Mouse (Mus musculus) embryonic facial prominence, embryonic 12.5 days (tissue): ENCODE results near the gene Zbtb40. TPM values are rescaled to one million over a fixed set of nuclear protein-coding genes. Genes with fewer than 3 reads are reported as not detected.

Source experiments
- ATAC-seq: fragments of 200-750 bp; cut with Nextera tagmentation; 2 replicates; pipeline ENCODE4 v1.8.0; 2017; ENCODE audit not compliant: insufficient number of reproducible peaks, insufficient read depth, low FRiP score, low TSS enrichment
- H3K27ac ChIP-seq: fragments of 300-500 bp; sonication (generic); 2 replicates; pipeline ENCODE4 v1.5.1; 2016; ENCODE audit warnings: mild to moderate bottlenecking
- H3K27me3 ChIP-seq: fragments of 300-500 bp; sonication (generic); 2 replicates; pipeline ENCODE4 v1.6.1; 2016; ENCODE audit warnings: mild to moderate bottlenecking, moderate library complexity
- H3K36me3 ChIP-seq: fragments of 300-500 bp; sonication (generic); 2 replicates; pipeline ENCODE4 v1.6.1; 2016; ENCODE audit warnings: mild to moderate bottlenecking
- H3K4me1 ChIP-seq: fragments of 300-500 bp; sonication (generic); 2 replicates; pipeline ENCODE4 v1.6.1; 2016
- H3K4me2 ChIP-seq: fragments of 300-500 bp; sonication (generic); replicated peaks from 2 replicates; pipeline ENCODE4 v1.6.1; 2016; ENCODE audit warnings: mild to moderate bottlenecking, moderate library complexity
- H3K4me3 ChIP-seq: fragments of 300-500 bp; sonication (generic); 2 replicates; pipeline ENCODE4 v1.5.1; 2016; ENCODE audit warnings: mild to moderate bottlenecking
- H3K9ac ChIP-seq: fragments of 300-500 bp; sonication (generic); 2 replicates; pipeline ENCODE4 v1.6.1; 2016; ENCODE audit warnings: mild to moderate bottlenecking, moderate library complexity
- H3K9me3 ChIP-seq: fragments of 300-500 bp; sonication (generic); 2 replicates; pipeline ENCODE4 v1.6.1; 2016; ENCODE audit warnings: mild to moderate bottlenecking, moderate library complexity
- WGBS: fragments of 180-500 bp; shearing (Covaris S2); methylation state at CpG from one replicate; pipeline ENCODE4 v1.1.7; 2016; 5-methylcytosine and 5-hydroxymethylcytosine counted together
- polyA plus RNA-seq: library from polyadenylated mRNA; unstranded; fragments of >200 nt; fragmentation: Nextera tagmentation; extraction: Ambion mirVana; gene quantifications from 2 replicates; pipeline ENCODE4 v1.2.1, GENCODE M21; 2016

Gene Zbtb40
- polyA plus RNA-seq, 1 experiment from 2014 or later = 5.9 TPM

GRCm38 (mm10) chr4:137001020-137001419 is 47.6 kb downstream of the Zbtb40 start:
- Histone ChIP-seq H3K27me3 (no peaks in the 10 kb centered on the region), H3K4me2 (no peak overlapping the region), H3K4me3 (no peak overlapping the region), H3K9ac (no peak overlapping the region), H3K27ac (no peak overlapping the region), H3K36me3 (peaks cover 20% of the 10 kb centered on the region), H3K4me1 (peaks cover 6% of the 10 kb centered on the region; the same call in 1 of the 2 replicates), H3K9me3 (no peaks in the 10 kb centered on the region)
- ATAC-seq = no peak
- 89% methylated on average over 7 of the region's 7 CpGs for WGBS

GRCm38 (mm10) chr4:136998371-136998770 is 50.2 kb downstream of the Zbtb40 start:
- Histone ChIP-seq H3K27ac (no peak overlapping the region), H3K36me3 (peaks cover 41% of the 10 kb centered on the region), H3K4me2 (no peak overlapping the region), H3K9me3 (no peaks in the 10 kb centered on the region), H3K4me1 (peaks cover 3% of the 10 kb centered on the region; the same call in 1 of the 2 replicates), H3K9ac (no peak overlapping the region), H3K4me3 (no peak overlapping the region), H3K27me3 (no peaks in the 10 kb centered on the region)
- no peak for ATAC-seq
- WGBS = 88% methylated on average over 7 of the region's 7 CpGs

DNA sequence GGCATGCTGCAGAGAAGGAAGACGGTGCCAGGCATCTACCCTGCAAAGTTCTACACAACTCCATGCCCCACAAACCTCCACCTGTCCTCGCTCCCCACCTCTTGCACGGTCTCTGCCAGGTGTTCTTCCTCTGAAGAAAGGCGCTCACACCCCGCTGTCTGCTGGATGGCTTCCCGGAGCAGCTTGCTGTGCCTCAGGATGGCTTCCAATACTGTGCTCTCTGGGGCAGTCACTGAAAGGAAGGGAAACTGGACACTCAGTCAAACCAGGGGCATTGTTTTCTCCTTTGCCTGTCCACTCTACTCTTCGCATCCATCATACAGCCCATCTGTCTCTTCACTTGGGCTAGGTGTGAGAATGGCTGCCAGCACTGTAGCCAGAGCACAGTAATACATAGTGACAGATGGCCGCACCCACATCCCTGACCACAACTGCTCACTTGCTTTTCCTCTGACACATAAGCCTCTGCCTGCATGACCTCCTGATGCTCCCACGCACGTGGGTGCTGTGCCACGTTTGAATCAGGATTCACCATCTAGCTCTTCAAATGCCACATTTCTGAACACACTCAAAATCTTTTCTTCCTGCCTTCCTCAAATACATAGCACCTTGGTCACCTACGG is 50.8 kb downstream of the Zbtb40 start:
- peaks cover 47% of the 10 kb centered on the region for H3K36me3 ChIP-seq
- no peaks in the 10 kb centered on the region for H3K9me3 ChIP-seq
- H3K4me1 ChIP-seq = peaks cover 3% of the 10 kb centered on the region; the same call in 1 of the 2 replicates
- no peak overlapping the region for H3K9ac ChIP-seq
- ATAC-seq = no peak
- H3K4me2 ChIP-seq = no peak overlapping the region
- H3K27ac ChIP-seq = no peak overlapping the region
- H3K27me3 ChIP-seq = no peaks in the 10 kb centered on the region
- H3K4me3 ChIP-seq = no peak overlapping the region
- 89% methylated on average over 12 of the region's 12 CpGs for WGBS

DNA sequence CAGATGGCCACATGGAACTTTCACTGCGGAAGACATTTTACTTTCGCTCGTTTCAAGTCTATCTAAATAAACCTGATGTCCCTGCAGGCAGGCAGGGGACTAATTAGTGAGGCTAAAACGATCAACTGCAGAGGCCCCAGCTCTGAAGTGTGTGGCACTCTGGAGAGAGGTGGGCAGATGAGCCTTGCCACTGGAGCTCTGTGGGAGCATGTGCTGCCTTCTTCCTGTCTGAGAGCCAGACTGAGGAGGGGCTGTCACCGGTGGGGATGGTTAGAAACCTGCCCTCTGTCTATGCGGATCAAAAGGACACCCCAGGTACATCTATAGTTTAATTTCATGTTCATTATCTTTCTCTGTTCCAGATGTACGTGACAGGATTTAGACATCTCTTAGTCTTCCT is 51.7 kb downstream of the Zbtb40 start:
- H3K4me3 ChIP-seq = no peak overlapping the region
- no peak overlapping the region for H3K27ac ChIP-seq
- no peaks in the 10 kb centered on the region for H3K27me3 ChIP-seq
- no peaks in the 10 kb centered on the region for H3K9me3 ChIP-seq
- 69% methylated on average over 7 of the region's 7 CpGs for WGBS
- peaks cover 3% of the 10 kb centered on the region; the same call in 1 of the 2 replicates for H3K4me1 ChIP-seq
- no peak overlapping the region for H3K9ac ChIP-seq
- H3K4me2 ChIP-seq = no peak overlapping the region
- H3K36me3 ChIP-seq = peaks cover 50% of the 10 kb centered on the region
- ATAC-seq = no peak

- peaks cover 3% of the 10 kb centered on the region; the same call in 1 of the 2 replicates for H3K4me1 ChIP-seq
- H3K9me3 ChIP-seq = no peaks in the 10 kb centered on the region
- no peak overlapping the region for H3K27ac ChIP-seq
- no peak overlapping the region for H3K4me2 ChIP-seq
- H3K27me3 ChIP-seq = no peaks in the 10 kb centered on the region
- ATAC-seq = no peak
- 93% methylated on average over 14 of the region's 14 CpGs for WGBS
- no peak overlapping the region for H3K4me3 ChIP-seq
- H3K9ac ChIP-seq = no peak overlapping the region
- H3K36me3 ChIP-seq = peaks cover 53% of the 10 kb centered on the region
These were observed 53.2 kb downstream of the Zbtb40 start for GRCm38 (mm10) chr4:136995361-136995760.

DNA sequence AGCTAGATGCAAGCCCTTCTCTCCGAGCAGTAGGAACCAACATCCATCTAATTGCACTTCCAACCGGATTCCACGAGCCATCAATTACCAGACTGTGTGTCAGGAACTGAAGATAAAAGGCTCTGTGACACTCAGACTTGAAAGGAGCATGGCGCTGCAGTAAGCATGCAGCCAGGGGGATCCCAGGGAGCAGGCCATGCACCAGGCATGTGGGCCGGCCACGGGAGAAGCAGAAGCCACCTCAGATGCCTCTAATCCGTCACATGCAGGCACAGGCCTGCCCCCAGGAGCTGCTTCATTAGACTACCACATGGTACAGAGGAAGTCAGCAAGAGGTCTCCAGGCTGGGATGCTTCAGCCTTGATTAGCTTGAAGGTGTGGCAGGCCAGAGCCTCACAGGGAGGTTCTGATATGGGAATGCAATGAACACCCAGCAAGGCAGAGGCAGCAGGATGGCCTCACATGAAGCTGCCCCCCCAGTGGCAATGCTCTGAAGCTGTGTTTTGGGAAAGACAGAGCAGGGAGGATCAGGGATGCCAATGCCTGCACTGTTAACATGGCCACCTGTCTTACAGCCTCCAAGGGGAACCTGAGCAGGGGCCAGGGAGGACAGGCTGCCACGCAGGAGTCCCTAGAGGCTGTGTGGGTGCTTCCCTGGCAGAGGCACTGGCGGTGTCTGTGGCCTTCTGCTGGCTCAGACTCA is 66.5 kb downstream of the Zbtb40 start:
- no peak overlapping the region for H3K4me2 ChIP-seq
- H3K4me1 ChIP-seq = no peaks in the 10 kb centered on the region
- no peaks in the 10 kb centered on the region for H3K9me3 ChIP-seq
- 0 out of 2 replicates have a peak, but pooled peaks have one; percentile 30 for ATAC-seq
- WGBS = 51% methylated on average over 9 of the region's 9 CpGs
- no peak overlapping the region for H3K9ac ChIP-seq
- H3K27ac ChIP-seq = no peak overlapping the region
- H3K4me3 ChIP-seq = no peak overlapping the region
- peaks cover 9% of the 10 kb centered on the region for H3K27me3 ChIP-seq
- H3K36me3 ChIP-seq = peaks cover 10% of the 10 kb centered on the region

DNA sequence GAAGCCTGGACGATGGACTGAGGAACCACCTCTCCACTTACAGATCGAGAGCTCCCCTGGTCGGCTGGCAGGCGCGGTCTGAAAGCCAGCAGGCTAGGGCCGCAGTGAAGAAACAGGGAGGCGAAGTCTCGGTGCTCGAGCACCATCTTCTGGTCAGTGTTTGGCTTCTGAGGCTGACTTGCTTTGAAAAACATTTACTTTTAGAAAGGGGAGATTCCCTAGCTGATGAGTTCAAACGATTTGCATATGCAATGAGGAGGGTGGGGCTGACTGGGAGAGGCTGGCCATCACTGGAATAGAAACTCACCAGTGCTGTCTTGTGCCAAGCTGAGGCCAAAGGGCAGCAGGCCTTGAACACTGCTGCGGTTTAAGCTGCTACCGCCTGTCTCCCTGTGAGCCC is 67.3 kb downstream of the Zbtb40 start:
- Histone ChIP-seq H3K9me3 (no peaks in the 10 kb centered on the region), H3K9ac (no peak overlapping the region), H3K4me2 (no peak overlapping the region), H3K27me3 (peaks cover 11% of the 10 kb centered on the region), H3K4me1 (no peaks in the 10 kb centered on the region), H3K36me3 (peaks cover 3% of the 10 kb centered on the region; the same call in 1 of the 2 replicates), H3K27ac (no peak overlapping the region), H3K4me3 (no peak overlapping the region)
- no peak for ATAC-seq
- 8% methylated on average over 12 of the region's 12 CpGs for WGBS

DNA sequence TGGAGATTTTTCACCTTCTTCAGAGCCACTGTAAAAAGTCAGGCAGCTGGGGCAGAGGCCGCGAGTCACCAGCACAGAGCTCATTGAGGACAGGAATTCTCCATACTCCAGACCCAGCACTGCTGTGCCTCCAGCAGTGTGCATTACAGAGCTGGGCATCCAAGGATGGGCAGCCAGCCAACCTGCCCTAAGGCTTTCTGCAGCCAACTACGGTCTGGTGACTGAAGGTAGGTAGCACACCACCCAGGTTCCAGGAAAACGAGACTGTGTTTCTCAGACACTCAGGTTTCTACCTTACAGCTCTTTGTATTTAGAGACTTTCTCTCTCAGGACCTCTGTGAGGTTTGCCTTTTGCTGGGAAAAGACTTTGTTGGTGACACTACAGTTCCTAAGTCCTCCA is 67.7 kb downstream of the Zbtb40 start:
- H3K4me1 ChIP-seq = no peaks in the 10 kb centered on the region
- no peak overlapping the region for H3K27ac ChIP-seq
- H3K9ac ChIP-seq = no peak overlapping the region
- no peaks in the 10 kb centered on the region for H3K9me3 ChIP-seq
- no peak overlapping the region for H3K4me2 ChIP-seq
- WGBS = 58% methylated on average over 4 of the region's 4 CpGs
- no peak for ATAC-seq
- peaks cover 11% of the 10 kb centered on the region for H3K27me3 ChIP-seq
- H3K4me3 ChIP-seq = no peak overlapping the region
- H3K36me3 ChIP-seq = no peaks in the 10 kb centered on the region

DNA sequence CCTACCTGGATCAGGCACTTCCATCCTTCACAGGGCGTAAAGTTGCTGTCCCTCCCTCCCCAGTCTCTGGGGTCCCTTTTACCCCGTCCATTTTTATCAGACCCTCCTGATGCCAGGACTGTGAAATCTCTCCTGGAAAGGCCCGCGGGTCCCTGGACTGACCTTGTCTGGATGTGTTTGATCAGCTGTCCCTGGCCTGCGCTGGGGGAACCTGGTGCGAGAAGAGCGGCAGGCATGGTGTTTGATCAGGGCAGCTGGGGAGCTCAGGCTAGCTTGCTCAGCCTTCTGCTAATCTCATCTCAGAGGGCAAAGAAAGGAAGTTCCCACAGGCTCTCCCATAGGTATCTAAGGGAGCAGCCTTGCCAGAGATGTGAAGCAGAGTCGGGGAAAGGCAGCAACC is 71.4 kb downstream of the Zbtb40 start:
- no peaks in the 10 kb centered on the region for H3K9me3 ChIP-seq
- no peak overlapping the region for H3K4me3 ChIP-seq
- H3K4me1 ChIP-seq = no peaks in the 10 kb centered on the region
- no peak for ATAC-seq
- H3K4me2 ChIP-seq = no peak overlapping the region
- WGBS = 58% methylated on average over 8 of the region's 8 CpGs
- H3K36me3 ChIP-seq = no peaks in the 10 kb centered on the region
- peaks cover 20% of the 10 kb centered on the region for H3K27me3 ChIP-seq
- no peak overlapping the region for H3K9ac ChIP-seq
- no peak overlapping the region for H3K27ac ChIP-seq

GRCm38 (mm10) chr4:136970939-136971338 is 77.7 kb downstream of the Zbtb40 start:
- Histone ChIP-seq H3K4me1 (peaks cover 25% of the 10 kb centered on the region), H3K4me2 (no peak overlapping the region), H3K9me3 (no peaks in the 10 kb centered on the region), H3K9ac (no peak overlapping the region), H3K27me3 (peaks cover 46% of the 10 kb centered on the region), H3K36me3 (no peaks in the 10 kb centered on the region), H3K27ac (no peak overlapping the region), H3K4me3 (no peak overlapping the region)
- 7% methylated on average over 6 of the region's 6 CpGs for WGBS
- no peak for ATAC-seq

GRCm38 (mm10) chr4:136969503-136970276 is 78.9 kb downstream of the Zbtb40 start:
- Histone ChIP-seq H3K9ac (no peak overlapping the region), H3K27me3 (peaks cover 54% of the 10 kb centered on the region), H3K4me3 (no peak overlapping the region), H3K27ac (no peak overlapping the region), H3K4me1 (peaks cover 33% of the 10 kb centered on the region), H3K4me2 (no peak overlapping the region), H3K9me3 (no peaks in the 10 kb centered on the region), H3K36me3 (no peaks in the 10 kb centered on the region)
- 43% methylated on average over 16 of the region's 16 CpGs for WGBS
- ATAC-seq = no peak

GRCm38 (mm10) chr4:136969096-136969495 is 79.5 kb downstream of the Zbtb40 start:
- no peaks in the 10 kb centered on the region for H3K9me3 ChIP-seq
- no peak overlapping the region for H3K27ac ChIP-seq
- ATAC-seq = no peak
- peaks cover 60% of the 10 kb centered on the region for H3K27me3 ChIP-seq
- H3K4me2 ChIP-seq = no peak overlapping the region
- peaks cover 37% of the 10 kb centered on the region for H3K4me1 ChIP-seq
- H3K9ac ChIP-seq = no peak overlapping the region
- no peaks in the 10 kb centered on the region for H3K36me3 ChIP-seq
- WGBS = 50% methylated on average over 8 of the region's 8 CpGs
- no peak overlapping the region for H3K4me3 ChIP-seq
